Mouse (Mus musculus): Measurements from ENCODE around the gene Nr2c1. TPM values are rescaled to one million over a fixed set of nuclear protein-coding genes. Genes with fewer than 3 reads are reported as not detected.

Nr2c1 gene
- polyA plus RNA-seq (2012; ENCODE audit: insufficient read depth, low replicate concordance), result 0.67 TPM in 1 of 2 replicates, not detected in the other

GRCm38 (mm10) chr10:94147756-94148531, at the start of gene Nr2c1:
Nr2c1 (plus strand) TSS chr10:94148023.
- no peaks in the 10 kb centered on the region for H3K36me3 ChIP-seq (replicated peaks; ENCODE audit: low read length)
- peak within 1 kb of the TSS; percentile 95 for H3K4me3 ChIP-seq (replicated peaks)
- TF ChIP-seq FLI1 (IDR thresholded peaks at IDR 0.05; ENCODE audit: low read length), result no peak
- no peak for TF ChIP-seq GATA1 (IDR thresholded peaks at IDR 0.05; ENCODE audit: borderline replicate concordance, low read length)
- peaks cover 33% of the 10 kb centered on the region for H3K4me1 ChIP-seq
- H3K27me3 ChIP-seq (replicated peaks), result peaks cover 4% of the 10 kb centered on the region
- H3K9me3 ChIP-seq, result no peaks in the 10 kb centered on the region

GRCm38 (mm10) chr10:94098100-94098499, 49.7 kb upstream of the Nr2c1 start:
- peaks cover 8% of the 10 kb centered on the region for H3K4me1 ChIP-seq
- peaks cover 5% of the 10 kb centered on the region for H3K27me3 ChIP-seq (replicated peaks)
- no peaks in the 10 kb centered on the region for H3K36me3 ChIP-seq (replicated peaks; ENCODE audit: low read length)
- H3K4me3 ChIP-seq (replicated peaks), result no peak overlapping the region
- peaks cover 9% of the 10 kb centered on the region for H3K9me3 ChIP-seq
- TF ChIP-seq GATA1 (IDR thresholded peaks at IDR 0.05; ENCODE audit: borderline replicate concordance, low read length) (no peak), FLI1 (IDR thresholded peaks at IDR 0.05; ENCODE audit: low read length) (no peak)

DNA sequence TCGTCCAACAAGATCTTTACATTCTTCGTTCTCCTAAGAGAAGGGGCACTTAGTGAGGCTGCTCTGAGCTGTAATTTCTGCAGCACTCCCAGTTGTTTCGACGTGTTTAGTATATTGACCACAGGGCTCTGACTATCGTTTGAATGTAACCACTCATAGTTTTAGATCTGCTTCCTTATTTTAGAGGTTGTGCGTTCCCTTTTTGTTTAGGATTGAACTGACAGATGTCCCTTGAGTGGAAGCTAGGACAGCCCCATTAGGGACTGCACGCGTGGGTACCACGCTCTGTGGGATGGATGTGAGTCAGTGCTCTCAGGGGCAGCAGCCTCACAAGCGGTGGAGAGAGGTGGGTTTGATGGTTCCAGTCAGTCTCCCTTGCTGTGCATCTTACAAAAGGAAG, 42.3 kb upstream of the Nr2c1 start:
- no peaks in the 10 kb centered on the region for H3K36me3 ChIP-seq (replicated peaks; ENCODE audit: low read length)

DNA sequence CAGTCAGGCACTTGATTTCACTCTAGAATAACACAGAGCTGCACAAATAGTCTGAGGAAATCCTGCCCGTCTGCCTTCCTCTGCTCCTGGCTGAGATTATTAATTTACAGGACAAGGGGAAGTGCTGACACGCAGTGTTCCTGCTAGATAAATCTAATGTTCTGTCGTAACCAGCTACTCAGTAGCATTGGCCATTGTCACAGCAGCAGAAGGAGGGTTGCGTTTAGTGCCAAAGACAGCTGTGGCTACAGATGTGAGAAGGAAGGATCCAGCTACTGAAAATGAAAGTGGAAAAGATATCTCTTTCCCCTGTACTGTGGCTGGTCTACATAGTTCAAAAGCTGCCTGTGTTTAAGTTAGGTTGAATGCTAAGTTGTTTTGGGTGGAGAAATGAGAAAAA, 40.7 kb upstream of the Nr2c1 start:
- Histone ChIP-seq H3K36me3 (replicated peaks; ENCODE audit: low read length) (no peaks in the 10 kb centered on the region), H3K4me1 (peaks cover 4% of the 10 kb centered on the region), H3K4me3 (replicated peaks) (peak overlapping the region; percentile 87), H3K27me3 (replicated peaks) (peaks cover 33% of the 10 kb centered on the region), H3K9me3 (no peaks in the 10 kb centered on the region)
- TF ChIP-seq FLI1 (IDR thresholded peaks at IDR 0.05; ENCODE audit: low read length) (no peak), GATA1 (IDR thresholded peaks at IDR 0.05; ENCODE audit: borderline replicate concordance, low read length) (no peak)

More for the DNA sequence above, 42.3 kb upstream of the Nr2c1 start:
- H3K4me1 ChIP-seq, result peaks cover 4% of the 10 kb centered on the region
- H3K9me3 ChIP-seq, result no peaks in the 10 kb centered on the region
- H3K27me3 ChIP-seq (replicated peaks), result peaks cover 26% of the 10 kb centered on the region
- no peak overlapping the region for H3K4me3 ChIP-seq (replicated peaks)
- TF ChIP-seq GATA1 (IDR thresholded peaks at IDR 0.05; ENCODE audit: borderline replicate concordance, low read length) (no peak), FLI1 (IDR thresholded peaks at IDR 0.05; ENCODE audit: low read length) (no peak)

GRCm38 (mm10) chr10:94107607-94108006, 40.2 kb upstream of the Nr2c1 start:
- TF ChIP-seq FLI1 (IDR thresholded peaks at IDR 0.05; ENCODE audit: low read length) (no peak), GATA1 (IDR thresholded peaks at IDR 0.05; ENCODE audit: borderline replicate concordance, low read length) (no peak)
- Histone ChIP-seq H3K9me3 (no peaks in the 10 kb centered on the region), H3K4me1 (peaks cover 4% of the 10 kb centered on the region), H3K4me3 (replicated peaks) (peak overlapping the region; percentile 87), H3K27me3 (replicated peaks) (peaks cover 38% of the 10 kb centered on the region), H3K36me3 (replicated peaks; ENCODE audit: low read length) (no peaks in the 10 kb centered on the region)

DNA sequence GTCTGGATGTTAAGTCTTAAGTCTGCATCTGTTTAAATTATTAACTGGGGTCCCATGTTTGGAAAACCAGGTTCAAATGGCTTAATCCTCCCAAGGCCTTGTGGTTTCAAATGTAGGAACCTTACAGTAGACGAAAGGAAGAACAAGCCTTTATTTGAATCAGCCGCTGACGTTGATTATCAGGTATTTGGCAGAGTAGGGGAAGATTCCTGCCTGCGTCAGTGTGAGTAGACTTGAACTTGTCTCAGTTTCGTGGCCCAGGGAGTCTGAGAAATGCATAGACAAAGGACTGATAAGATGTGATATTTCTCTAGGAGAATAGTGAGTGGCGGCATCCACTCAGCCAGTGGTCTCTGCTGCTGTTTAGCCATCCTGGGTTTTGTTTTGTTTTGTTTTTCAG, 39.0 kb upstream of the Nr2c1 start:
- Histone ChIP-seq H3K4me3 (replicated peaks) (no peak overlapping the region), H3K36me3 (replicated peaks; ENCODE audit: low read length) (no peaks in the 10 kb centered on the region), H3K9me3 (no peaks in the 10 kb centered on the region), H3K4me1 (peaks cover 4% of the 10 kb centered on the region), H3K27me3 (replicated peaks) (peaks cover 41% of the 10 kb centered on the region)
- TF ChIP-seq GATA1 (IDR thresholded peaks at IDR 0.05; ENCODE audit: borderline replicate concordance, low read length) (no peak), FLI1 (IDR thresholded peaks at IDR 0.05; ENCODE audit: low read length) (no peak)

GRCm38 (mm10) chr10:94110834-94111754, 36.7 kb upstream of the Nr2c1 start:
- Histone ChIP-seq H3K9me3 (no peaks in the 10 kb centered on the region), H3K36me3 (replicated peaks; ENCODE audit: low read length) (no peaks in the 10 kb centered on the region), H3K4me1 (peaks cover 14% of the 10 kb centered on the region), H3K27me3 (replicated peaks) (peaks cover 33% of the 10 kb centered on the region), H3K4me3 (replicated peaks) (no peak overlapping the region)
- TF ChIP-seq FLI1 (IDR thresholded peaks at IDR 0.05; ENCODE audit: low read length), result no peak

DNA sequence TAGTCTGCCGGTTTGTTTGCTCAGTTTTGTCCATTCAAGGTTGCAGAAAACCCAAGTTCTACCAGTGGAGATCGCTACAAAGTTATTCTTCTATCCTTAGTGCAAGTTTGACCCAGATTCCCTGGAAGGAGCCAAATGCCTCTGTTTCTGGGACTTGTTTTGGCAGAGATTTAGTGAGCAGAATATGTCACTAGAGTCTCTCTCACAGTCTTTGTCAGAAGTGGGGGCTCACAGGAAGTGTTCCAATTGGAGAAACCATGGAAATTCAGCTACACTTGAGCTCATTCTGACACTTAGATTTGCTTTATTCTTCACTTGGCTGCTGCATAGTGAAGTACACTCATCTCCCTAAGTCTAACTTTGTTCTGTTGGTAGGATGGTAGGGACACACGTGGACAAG, 35.6 kb upstream of the Nr2c1 start:
- Histone ChIP-seq H3K4me3 (replicated peaks) (no peak overlapping the region), H3K27me3 (replicated peaks) (peaks cover 34% of the 10 kb centered on the region), H3K4me1 (peaks cover 14% of the 10 kb centered on the region), H3K36me3 (replicated peaks; ENCODE audit: low read length) (no peaks in the 10 kb centered on the region), H3K9me3 (no peaks in the 10 kb centered on the region)
- TF ChIP-seq FLI1 (IDR thresholded peaks at IDR 0.05; ENCODE audit: low read length), result no peak
- no peak for TF ChIP-seq GATA1 (IDR thresholded peaks at IDR 0.05; ENCODE audit: borderline replicate concordance, low read length)

GRCm38 (mm10) chr10:94115893-94116599, 31.8 kb upstream of the Nr2c1 start:
- no peaks in the 10 kb centered on the region for H3K9me3 ChIP-seq
- peaks cover 13% of the 10 kb centered on the region for H3K4me1 ChIP-seq
- no peak for TF ChIP-seq FLI1 (IDR thresholded peaks at IDR 0.05; ENCODE audit: low read length)
- H3K27me3 ChIP-seq (replicated peaks), result peaks cover 25% of the 10 kb centered on the region
- H3K36me3 ChIP-seq (replicated peaks; ENCODE audit: low read length), result no peaks in the 10 kb centered on the region
- peak overlapping the region; percentile 42 for H3K4me3 ChIP-seq (replicated peaks)
